Mouse (Mus musculus) CH12.LX (cell line): ENCODE measurements around the gene 1110008L16Rik. TPM values are rescaled to one million over a fixed set of nuclear protein-coding genes. Genes with fewer than 3 reads are reported as not detected.
A peak's percentile ranks its signal among the peaks of the same experiment; 100 is the strongest.

Source experiments
- DNase-seq: peaks from one replicate; pipeline ENCODE4 v3.0.0-alpha.2; 2013; ENCODE audit errors: extremely low read depth
- H3K27ac ChIP-seq: 2 replicates; pipeline ENCODE4 v1.5.1; 2012; ENCODE audit warnings: low read depth, mild to moderate bottlenecking, control low read depth, moderate library complexity; ENCODE audit not compliant: insufficient read depth
- H3K27me3 ChIP-seq: replicated peaks from 2 replicates; pipeline ENCODE3; 2012; ENCODE audit warnings: inconsistent platforms
- H3K36me3 ChIP-seq, 2 experiments: replicated peaks in 1 of 2; 2 replicates each; pipeline versions ENCODE3 to v1.6.1; 2012; ENCODE audit warnings: inconsistent platforms in 1 of 2, low read length in 1 of 2, mild to moderate bottlenecking in 1 of 2, mixed read lengths in 1 of 2, moderate library complexity in 1 of 2; ENCODE audit not compliant: control insufficient read depth in 1 of 2, insufficient read depth in 1 of 2
- H3K4me1 ChIP-seq, 2 experiments: 2 replicates each; pipeline ENCODE4 v1.6.1; 2012; ENCODE audit warnings: inconsistent platforms in 1 of 2, moderate library complexity in 1 of 2; ENCODE audit not compliant: insufficient read depth in 2 of 2, control insufficient read depth in 1 of 2
- H3K4me2 ChIP-seq: 2 replicates; pipeline ENCODE4 v1.6.1; 2012; ENCODE audit warnings: low read depth, mild to moderate bottlenecking, control low read depth; ENCODE audit not compliant: poor library complexity, insufficient read depth, severe bottlenecking
- H3K4me3 ChIP-seq, 3 experiments: fragments of 150-350 bp in 1 of 3; sonication (generic) in 1 of 3; replicated peaks in 1 of 3; 2 replicates each; pipeline versions ENCODE3 to v1.5.1; 2011 to 2012; ENCODE audit warnings: low read depth in 2 of 3, low read length in 2 of 3, mild to moderate bottlenecking in 2 of 3, moderate library complexity in 2 of 3, control low read depth in 1 of 3, improper control_type of control experiment in 1 of 3, inconsistent platforms in 1 of 3, mixed read lengths in 1 of 3; ENCODE audit not compliant: poor library complexity in 1 of 3
- H3K79me2 ChIP-seq: replicated peaks from 2 replicates; pipeline ENCODE4 v1.6.1; 2012; ENCODE audit warnings: mild to moderate bottlenecking, moderate library complexity; ENCODE audit not compliant: control insufficient read depth, poor library complexity, insufficient read depth, severe bottlenecking; ENCODE audit errors: extremely low read depth
- H3K9ac ChIP-seq: 2 replicates; pipeline ENCODE4 v1.6.1; 2012; ENCODE audit warnings: low read depth, mild to moderate bottlenecking, control low read depth, moderate library complexity; ENCODE audit not compliant: insufficient read depth
- H3K9me3 ChIP-seq: replicated peaks from 2 replicates; pipeline ENCODE3; 2012; ENCODE audit warnings: low read length, inconsistent platforms, mixed read lengths
- BHLHE40 ChIP-seq: IDR thresholded peaks from 2 replicates; pipeline ENCODE4 v1.6.1; 2011; ENCODE audit warnings: mild to moderate bottlenecking, low read depth, low read length, improper control_type of control experiment
- CTCF ChIP-seq, 2 experiments: IDR thresholded peaks in 1 of 2; conservative IDR thresholded peaks in 1 of 2; 2 replicates each; pipeline ENCODE4 v1.5.1; 2011 to 2012; ENCODE audit warnings: low read depth in 2 of 2, low read length in 2 of 2, improper control_type of control experiment in 1 of 2, inconsistent platforms in 1 of 2, mild to moderate bottlenecking in 1 of 2, moderate library complexity in 1 of 2
- E2F4 ChIP-seq: IDR thresholded peaks from 2 replicates; pipeline ENCODE4 v1.6.1; 2011; ENCODE audit warnings: low read depth, low read length, improper control_type of control experiment; ENCODE audit not compliant: insufficient replicate concordance
- EP300 ChIP-seq: IDR thresholded peaks from 2 replicates; pipeline ENCODE4 v1.6.1; 2011; ENCODE audit warnings: low read length, improper control_type of control experiment
- ETS1 ChIP-seq: conservative IDR thresholded peaks from 2 replicates; pipeline ENCODE4 v1.6.1; 2012; ENCODE audit warnings: low read depth, mild to moderate bottlenecking, inconsistent platforms, low read length, improper control_type of control experiment, moderate library complexity
- IRF4 ChIP-seq: IDR thresholded peaks from 2 replicates; pipeline ENCODE4 v1.6.1; 2014; ENCODE audit warnings: low read depth, mild to moderate bottlenecking, inconsistent platforms, low read length, improper control_type of control experiment
- JUND ChIP-seq: conservative IDR thresholded peaks from 2 replicates; pipeline ENCODE4 v1.6.1; 2011; ENCODE audit warnings: low read depth, low read length, improper control_type of control experiment
- MAX ChIP-seq: IDR thresholded peaks from 2 replicates; pipeline ENCODE4 v1.6.1; 2011; ENCODE audit warnings: low read length, improper control_type of control experiment
- MAZ ChIP-seq: IDR thresholded peaks from 2 replicates; pipeline ENCODE4 v1.6.1; 2012; ENCODE audit warnings: low read depth, mild to moderate bottlenecking, inconsistent platforms, low read length, improper control_type of control experiment, moderate library complexity
- MEF2A ChIP-seq: IDR thresholded peaks from 2 replicates; pipeline ENCODE4 v1.6.1; 2014; ENCODE audit warnings: low read depth, mild to moderate bottlenecking, inconsistent platforms, low read length, improper control_type of control experiment, borderline replicate concordance
- MYC ChIP-seq: IDR thresholded peaks from 2 replicates; pipeline ENCODE4 v1.6.1; 2011; ENCODE audit warnings: low read depth, mild to moderate bottlenecking, improper control_type of control experiment, low read length
- NRF1 ChIP-seq: IDR thresholded peaks from 2 replicates; pipeline ENCODE4 v1.6.1; 2014; ENCODE audit warnings: low read depth, mild to moderate bottlenecking, inconsistent platforms, low read length, improper control_type of control experiment, moderate library complexity
- PAX5 ChIP-seq: IDR thresholded peaks from 2 replicates; pipeline ENCODE4 v1.6.1; 2012; ENCODE audit warnings: low read length, inconsistent platforms, mixed read lengths
- POLR2AphosphoS2 ChIP-seq: IDR thresholded peaks from 2 replicates; pipeline ENCODE4 v1.6.1; 2011; ENCODE audit warnings: low read depth, low read length, improper control_type of control experiment
- RAD21 ChIP-seq: IDR thresholded peaks from 2 replicates; pipeline ENCODE4 v1.6.1; 2011; ENCODE audit warnings: low read depth, mild to moderate bottlenecking, low read length, improper control_type of control experiment, moderate library complexity
- RCOR1 ChIP-seq: conservative IDR thresholded peaks from 2 replicates; pipeline ENCODE4 v1.6.1; 2012; ENCODE audit warnings: low read depth, mild to moderate bottlenecking, inconsistent platforms, low read length, improper control_type of control experiment
- SIN3A ChIP-seq: IDR thresholded peaks from 2 replicates; pipeline ENCODE4 v1.6.1; 2012; ENCODE audit warnings: low read length, improper control_type of control experiment, inconsistent platforms
- SMC3 ChIP-seq: IDR thresholded peaks from 2 replicates; pipeline ENCODE4 v1.6.1; 2011; ENCODE audit warnings: low read depth, low read length, improper control_type of control experiment
- TCF12 ChIP-seq: IDR thresholded peaks from 2 replicates; pipeline ENCODE4 v1.6.1; 2014; ENCODE audit warnings: low read depth, mild to moderate bottlenecking, inconsistent platforms, low read length, improper control_type of control experiment
- USF2 ChIP-seq: conservative IDR thresholded peaks from 2 replicates; pipeline ENCODE4 v1.6.1; 2011; ENCODE audit warnings: low read depth, low read length, improper control_type of control experiment
- ZC3H11A ChIP-seq: IDR thresholded peaks from 2 replicates; pipeline ENCODE4 v1.6.1; 2012; ENCODE audit warnings: low read depth, mild to moderate bottlenecking, inconsistent platforms, low read length, improper control_type of control experiment
- dilution Hi-C: fragments of 300-500 bp; cut with MboI; formaldehyde crosslinking; loops from 2 replicates; pipeline ENCODE4 v1.14.3; 2020; ENCODE audit warnings: low sequenced_read_pairs; ENCODE audit not compliant: extremely low pct_unique_long_range_greater_than_20kb, extremely low pct_ligation_motif_present
- in situ Hi-C: fragments of 300-500 bp; cut with MboI; formaldehyde crosslinking; loops from 3 replicates; pipeline ENCODE4 v1.14.3; 2019; ENCODE audit warnings: low sequenced_read_pairs, low pct_ligation_motif_present, low pct_unique_long_range_greater_than_20kb, mixed read lengths
- polyA plus RNA-seq: library from polyadenylated mRNA; unstranded; fragments of >175 nt; gene quantifications from 2 replicates; pipeline ENCODE4 v1.2.1, GENCODE M21; 2012; ENCODE audit warnings: low read depth; ENCODE audit not compliant: insufficient read length
- total RNA-seq, 2 experiments: library from RNA; depleted of rRNA; stranded (reverse); fragments of 300-350 nt in 1 of 2; fragments of >200 nt in 1 of 2; gene quantifications; 2 replicates each; pipeline ENCODE4 v1.2.3; 2012 to 2014

Gene 1110008L16Rik
- total and polyA plus RNA-seq, 3 experiments, result 25.7 to 32.6 (median 28.9) TPM

GRCm38 (mm10) chr12:55387083-55387787, 87.9 kb downstream of the 1110008L16Rik start:
- H3K36me3 ChIP-seq, result peaks cover 4 to 16% of the 10 kb centered on the region in 2 experiments
- in situ Hi-C loops (loop anchor here (10.0 kb wide), 1 partner anchor 108 kb away; the partner anchor contains the start of gene Nfkbia), dilution Hi-C loops (no loop called here)
- H3K9me3 ChIP-seq, result no peaks in the 10 kb centered on the region
- no peaks in the 10 kb centered on the region for H3K79me2 ChIP-seq
- peaks cover 41 to 68% of the 10 kb centered on the region in 2 experiments for H3K4me1 ChIP-seq
- H3K4me3 ChIP-seq, result no peak overlapping the region
- no peak overlapping the region for H3K4me2 ChIP-seq
- H3K9ac ChIP-seq, result no peak overlapping the region
- DNase-seq, result no peak
- H3K27me3 ChIP-seq, result no peaks in the 10 kb centered on the region
- H3K27ac ChIP-seq, result 0 out of 2 replicates have a peak overlapping the region, but pooled peaks have one; percentile 51
- no peak for TF ChIP-seq RCOR1

GRCm38 (mm10) chr12:55387788-55388465, 88.5 kb downstream of the 1110008L16Rik start:
- DNase-seq, result no peak
- Histone ChIP-seq H3K9ac (0 out of 2 replicates have a peak overlapping the region, but pooled peaks have one; percentile 7), H3K36me3 (peaks cover 0 to 10% of the 10 kb centered on the region in 2 experiments), H3K4me1 (peaks cover 43 to 75% of the 10 kb centered on the region in 2 experiments), H3K27me3 (no peaks in the 10 kb centered on the region), H3K4me3 (no peak overlapping the region), H3K9me3 (no peaks in the 10 kb centered on the region), H3K79me2 (no peaks in the 10 kb centered on the region), H3K4me2 (peak overlapping the region; percentile 46; the same call in 1 of the 2 replicates), H3K27ac (peak overlapping the region; percentile 51)
- in situ Hi-C loops, result loop anchor here (10.0 kb wide), 1 partner anchor 107 kb away; the partner anchor contains the start of gene Nfkbia
- no peak for TF ChIP-seq E2F4
- TF ChIP-seq POLR2AphosphoS2, result no peak
- dilution Hi-C loops, result no loop called here

- Histone ChIP-seq H3K9me3 (no peaks in the 10 kb centered on the region), H3K27me3 (no peaks in the 10 kb centered on the region), H3K4me1 (peaks cover 44 to 81% of the 10 kb centered on the region in 2 experiments), H3K4me3 (no peak overlapping the region), H3K27ac (peak overlapping the region; percentile 85), H3K4me2 (peak overlapping the region; percentile 67), H3K36me3 (peaks cover 0 to 5% of the 10 kb centered on the region in 2 experiments), H3K9ac (peak overlapping the region; percentile 53; the same call in 1 of the 2 replicates), H3K79me2 (no peaks in the 10 kb centered on the region)
- in situ Hi-C loops (loop anchor here (10.0 kb wide), 1 partner anchor 106 kb away; the partner anchor contains the start of gene Nfkbia), dilution Hi-C loops (no loop called here)
- DNase-seq, result peak; percentile 81
- TF ChIP-seq SIN3A (peak; percentile 49; the same call in 1 of the 2 replicates), USF2 (no peak), PAX5 (no peak), EP300 (peak; percentile 10; the same call in 1 of the 2 replicates), IRF4 (peak; percentile 34; the same call in 1 of the 2 replicates), NRF1 (peak; percentile 69), MYC (0 out of 2 replicates have a peak, but pooled peaks have one; percentile 31), RCOR1 (no peak), MEF2A (peak; percentile 6; the same call in 1 of the 2 replicates), CTCF (conservative IDR thresholded peaks at IDR 0.05 in 1 of 2, IDR thresholded peaks at IDR 0.05 in 1 of 2; ENCODE audit: low read depth in 2 of 2, low read length in 2 of 2) (peak in 1 of 2 experiments; percentile 66; a peak in 2 of 4 replicates), ETS1 (0 out of 2 replicates have a peak, but pooled peaks have one; percentile 35), RAD21 (peak; percentile 44), BHLHE40 (0 out of 2 replicates have a peak, but pooled peaks have one; percentile 46), SMC3 (peak; percentile 68), MAZ (peak; percentile 67; the same call in 1 of the 2 replicates), ZC3H11A (no peak), TCF12 (peak; percentile 62), MAX (0 out of 2 replicates have a peak, but pooled peaks have one; percentile 38), JUND (no peak), POLR2AphosphoS2 (no peak)
These were observed 89.1 kb downstream of the 1110008L16Rik start for GRCm38 (mm10) chr12:55388478-55388877.
